Mouse (Mus musculus) skeletal muscle tissue, adult 2 months (tissue): ENCODE measurements at regions not wholly inside any gene's neighbourhood (a gene's known extent, or its start where the extent isn't known, plus 50 kb on each side); places are given as distances from the start of the nearest gene placed in this dataset.

ENCODE experiments used
- DNase-seq: peaks from one replicate; pipeline ENCODE4 v3.0.0-alpha.2; 2012; ENCODE audit warnings: low read depth, low spot score

DNA sequence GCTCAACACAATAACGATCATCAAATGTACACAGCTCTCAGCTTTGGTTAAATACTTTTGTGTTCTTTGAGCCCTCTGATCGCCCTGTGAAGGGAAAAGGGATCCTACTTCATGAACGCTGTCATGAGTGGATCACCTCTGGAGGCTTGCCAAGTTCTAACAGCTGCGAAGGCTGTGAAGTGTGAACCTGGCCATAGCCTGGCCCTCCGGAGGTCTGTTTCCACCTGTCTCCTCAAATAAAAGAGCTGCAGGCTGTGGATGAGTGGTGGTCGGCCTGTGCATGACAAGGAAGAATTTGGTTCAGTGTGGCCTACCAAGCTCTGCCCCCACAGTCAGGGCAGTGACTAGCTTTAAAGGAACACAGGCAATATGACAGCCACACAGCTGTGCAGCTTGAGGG is 122.0 kb downstream of the Gm12728 start:
- DNase-seq, result no peak

DNA sequence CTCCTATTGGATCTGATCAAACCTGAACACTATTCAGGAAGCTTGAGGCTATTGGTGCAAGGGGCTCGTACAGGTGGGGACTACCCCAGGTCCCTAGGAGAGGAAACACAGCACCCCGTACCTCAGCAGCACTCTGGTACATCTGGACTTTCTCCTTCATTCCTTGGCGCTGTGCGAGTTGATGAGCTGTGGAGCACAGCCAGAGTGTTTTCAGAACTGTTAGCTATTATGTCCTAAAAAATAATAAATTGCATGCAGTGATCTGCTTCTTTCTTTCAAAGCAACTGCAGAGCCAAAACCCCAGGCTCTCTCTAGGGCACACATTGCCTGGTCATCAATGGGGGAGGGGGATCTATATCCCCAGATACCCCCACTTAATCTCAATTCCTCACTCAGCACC is 122.6 kb downstream of the Gm12728 start:
- no peak for DNase-seq

DNA sequence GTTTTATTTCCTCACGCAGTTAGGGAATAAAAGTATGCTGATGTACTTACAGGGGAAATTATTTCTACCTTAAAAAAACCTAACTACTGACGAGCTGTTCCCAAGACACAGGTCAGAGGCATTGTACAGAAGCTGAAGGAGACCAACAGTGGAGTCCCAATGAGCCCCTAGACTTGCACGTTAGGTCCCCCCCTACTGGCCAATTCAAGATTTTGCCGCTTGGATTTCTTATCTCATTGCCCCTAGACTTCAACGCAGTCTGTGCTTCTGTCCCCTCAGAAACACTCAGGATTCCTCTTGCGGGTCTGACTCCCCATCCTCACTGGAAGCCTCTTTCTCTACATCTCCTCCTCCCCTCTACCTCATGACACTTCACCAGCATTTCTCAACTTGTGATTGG is 125.3 kb downstream of the Gm12728 start:
- DNase-seq, result no peak

DNA sequence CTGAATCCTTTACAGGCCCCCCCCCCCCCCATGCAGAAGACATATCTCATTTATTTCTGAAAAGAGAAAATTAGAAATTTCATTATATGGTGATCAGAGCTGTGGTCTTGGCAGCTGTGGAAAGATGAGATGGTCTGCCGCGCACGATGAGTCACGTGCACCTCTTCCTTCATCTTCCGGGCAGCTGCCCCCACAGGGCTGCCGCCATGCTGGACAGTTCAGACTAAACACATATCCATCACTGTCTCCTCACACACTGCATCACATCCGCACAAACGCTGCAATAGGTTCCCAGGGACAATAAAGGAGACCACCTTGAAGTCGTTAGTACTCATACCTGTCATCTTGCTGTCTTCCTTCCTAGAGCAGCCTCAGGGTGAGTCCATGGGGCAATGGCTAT is 126.6 kb downstream of the Gm12728 start:
- DNase-seq, result no peak

DNA sequence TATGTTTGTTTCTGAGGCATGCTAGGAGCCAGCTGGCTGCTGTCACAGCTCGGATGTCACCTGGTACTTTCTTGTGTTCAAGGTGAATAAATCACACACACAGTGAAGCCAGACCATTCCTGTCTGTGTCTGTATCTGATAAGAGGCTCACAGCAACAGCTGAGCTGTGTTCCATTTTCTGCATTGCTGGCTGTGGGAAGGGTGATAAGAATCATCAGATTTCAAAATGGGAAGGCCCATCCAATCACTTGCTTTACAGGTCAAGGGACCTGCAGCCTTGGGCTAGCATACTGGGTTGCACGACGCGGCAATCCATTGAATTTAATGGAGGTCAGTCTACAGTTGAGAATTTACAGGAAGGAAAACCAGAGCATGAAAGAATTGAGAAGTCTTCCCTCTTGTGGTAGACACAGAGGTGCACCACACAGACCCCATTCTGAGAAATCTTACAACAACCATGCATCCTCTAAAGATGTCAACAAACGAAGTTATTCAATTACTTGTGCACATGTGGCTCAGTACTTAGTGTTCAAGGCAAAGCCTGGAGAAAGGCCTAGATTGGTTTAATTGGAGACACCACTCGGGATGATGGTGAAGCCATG is 135.2 kb downstream of the Gm12728 start:
- DNase-seq, result no peak

DNA sequence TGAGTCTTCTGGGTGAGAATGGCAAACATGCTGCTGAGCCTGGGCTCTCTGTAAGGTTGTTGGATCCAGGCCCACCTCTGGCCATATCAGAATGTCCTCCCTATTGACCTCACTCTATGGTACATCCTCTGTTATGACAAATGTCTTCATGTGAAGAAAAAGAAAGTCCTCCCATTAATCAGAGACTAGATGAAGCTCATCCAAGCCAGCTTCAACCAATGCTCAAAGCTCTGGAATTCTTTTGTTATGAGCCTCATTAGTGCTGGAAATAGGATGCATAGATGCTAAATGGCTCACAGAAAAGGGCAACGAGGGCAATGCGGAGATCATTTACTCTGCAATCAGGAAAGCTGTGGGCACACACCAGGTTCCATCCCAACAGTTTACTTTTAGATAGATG is 135.8 kb downstream of the Gm12728 start:
- no peak for DNase-seq

DNA sequence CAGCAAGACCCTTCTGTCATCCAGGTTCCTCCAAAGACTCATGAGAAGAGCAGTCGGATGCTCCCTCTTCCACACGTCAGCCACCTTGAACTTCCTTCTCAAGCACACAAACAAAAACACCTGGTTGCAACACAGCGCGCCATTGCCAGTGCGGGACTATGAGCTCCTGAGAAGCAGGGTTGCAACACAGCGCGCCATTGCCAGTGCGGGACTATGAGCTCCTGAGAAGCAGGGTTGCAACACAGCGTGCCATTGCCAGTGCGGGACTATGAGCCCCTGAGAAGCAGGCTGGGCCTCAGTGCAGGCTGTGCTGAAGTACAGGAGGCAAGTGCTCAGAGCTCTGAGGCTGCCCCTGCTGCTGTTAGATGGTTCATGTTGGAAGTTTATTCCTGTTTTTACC is 140.0 kb downstream of the Gm12728 start:
- DNase-seq, result no peak

DNA sequence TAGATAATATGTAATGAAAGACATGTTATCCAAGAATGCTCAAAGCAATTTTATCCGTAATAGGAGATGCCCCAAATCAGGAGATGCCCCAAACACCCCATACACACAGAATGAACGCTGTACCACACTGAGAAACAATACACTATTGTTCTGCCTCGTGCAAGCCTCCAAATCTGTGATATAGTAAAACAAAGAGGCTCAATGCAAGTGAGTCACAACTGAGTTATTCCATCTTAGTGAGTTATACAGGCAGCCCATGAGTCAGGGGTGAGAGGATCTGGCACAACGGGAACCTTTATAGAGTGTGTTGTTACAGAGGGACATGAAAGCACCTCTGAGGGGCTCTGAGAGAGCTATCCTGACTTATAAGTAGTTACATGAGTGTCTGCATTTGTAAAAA is 145.3 kb downstream of the Gm12728 start:
- DNase-seq, result no peak

DNA sequence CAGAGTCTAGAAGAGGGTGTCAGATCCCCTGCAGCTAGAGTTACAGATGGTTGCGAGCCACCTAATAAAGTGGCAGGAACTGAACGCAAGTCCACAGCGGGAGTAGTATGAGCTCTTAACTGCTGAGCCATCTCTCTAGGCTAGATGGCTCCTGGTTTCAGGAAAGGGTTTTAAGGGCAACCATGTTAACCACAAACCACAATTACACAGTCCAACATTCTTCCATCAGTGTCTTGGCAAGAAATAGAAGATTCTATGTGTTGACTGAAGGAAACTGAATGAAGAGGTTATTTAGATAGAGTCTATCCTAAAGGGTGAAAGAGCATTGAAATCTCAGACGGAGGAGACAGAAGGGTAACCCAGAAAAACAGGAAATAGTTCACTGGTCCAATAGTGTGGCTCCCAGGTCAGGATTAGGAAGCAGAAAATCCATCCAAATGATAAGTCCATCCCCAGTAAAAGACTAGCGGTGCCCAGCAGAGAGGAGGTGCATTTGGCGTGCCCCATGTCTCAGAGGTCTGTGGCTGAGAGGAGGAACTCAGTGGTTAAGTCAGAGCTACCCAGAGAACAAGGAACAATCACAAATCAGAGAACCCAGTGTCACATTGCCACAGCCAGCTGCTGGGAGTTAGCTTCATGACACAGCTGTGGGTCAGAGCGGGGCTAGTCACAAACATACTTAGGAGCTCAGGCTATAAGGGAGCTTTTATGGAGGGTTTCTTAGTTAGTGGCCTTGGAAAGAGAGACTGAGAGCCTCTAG is 147.3 kb downstream of the Gm12728 start:
- no peak for DNase-seq

DNA sequence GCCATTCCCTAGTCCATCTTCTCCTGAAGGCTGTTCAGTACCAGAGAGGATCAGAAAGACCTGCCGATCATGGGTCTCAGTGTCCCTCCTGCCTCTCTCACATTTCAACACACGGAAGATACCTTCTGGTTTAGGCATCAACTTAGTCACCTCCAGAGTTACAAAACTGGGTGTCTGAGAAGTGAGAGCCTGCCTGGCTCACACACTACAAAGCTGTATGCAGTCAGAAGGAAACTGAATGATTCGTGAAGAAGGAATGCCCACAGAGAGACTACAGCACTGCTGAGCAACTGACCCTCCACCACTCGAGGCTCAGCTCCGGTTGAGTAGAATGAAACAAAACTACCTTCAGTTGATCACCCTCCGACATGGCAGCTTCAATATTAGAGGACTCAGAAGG is 147.9 kb downstream of the Gm12728 start:
- DNase-seq, result no peak

DNA sequence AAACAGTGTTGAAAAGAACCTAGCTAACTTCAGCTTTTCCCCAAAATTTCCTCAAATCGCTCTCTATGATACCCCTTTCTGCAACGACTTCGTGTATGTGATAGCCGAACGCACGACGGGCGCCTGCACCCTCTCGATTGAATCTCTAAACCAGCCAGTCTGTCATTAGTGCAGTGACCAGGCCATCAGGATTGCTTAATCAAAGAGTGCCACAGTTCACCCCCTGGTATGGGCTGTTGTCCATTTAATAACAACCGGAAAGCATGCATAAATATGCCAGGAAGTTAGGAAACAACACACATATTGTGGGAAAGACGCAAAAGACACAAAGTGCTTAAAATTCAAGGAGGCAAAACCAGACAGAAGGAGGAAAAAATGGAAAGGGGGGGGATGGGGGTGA is 149.2 kb downstream of the Gm12728 start:
- no peak for DNase-seq

DNA sequence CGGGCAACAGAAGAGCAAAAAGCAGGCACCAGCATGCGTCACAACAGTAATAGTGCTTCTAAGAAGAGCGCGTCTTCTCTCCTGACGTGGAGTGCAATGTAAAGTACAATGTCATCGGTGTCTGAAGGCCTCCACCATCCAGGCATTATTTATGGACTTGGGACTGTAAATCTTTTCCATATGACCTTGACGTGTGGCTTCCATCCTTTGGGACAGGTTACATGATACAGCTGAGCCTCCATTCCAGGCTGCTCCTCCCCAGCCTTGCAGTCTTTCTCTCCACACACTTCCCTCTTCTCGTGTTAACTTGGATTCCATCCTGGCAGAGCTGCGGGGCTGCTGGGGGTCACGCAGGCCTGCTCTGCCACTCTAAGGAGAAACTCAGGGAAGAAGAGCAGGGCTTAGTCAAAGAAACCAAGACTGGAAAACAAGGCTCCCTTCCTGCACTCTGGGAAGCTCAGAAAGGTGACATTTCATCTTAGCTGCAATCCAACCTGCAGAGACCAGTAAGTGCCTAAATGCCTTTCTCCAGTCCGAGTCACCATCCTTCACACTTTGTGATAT is 150.0 kb downstream of the Gm12728 start:
- no peak for DNase-seq

DNA sequence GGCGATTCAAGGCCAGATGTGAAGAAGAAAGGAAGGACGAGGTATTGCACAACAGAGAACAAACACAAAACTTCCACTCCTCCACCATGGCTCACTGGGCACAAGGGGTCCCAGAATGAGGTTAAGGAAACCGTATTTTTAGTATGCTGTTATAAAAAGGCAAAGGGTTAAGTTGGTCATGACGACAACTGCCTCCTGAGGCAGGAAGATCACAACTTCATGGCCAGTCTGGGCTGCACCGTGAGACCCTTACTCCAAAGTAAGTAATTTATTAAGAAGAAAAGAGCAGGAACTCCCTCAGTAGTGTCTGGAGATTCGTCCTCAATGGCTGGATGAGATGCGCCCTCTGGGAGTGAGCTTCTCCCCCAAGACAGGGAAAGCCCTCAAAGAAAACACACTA is 151.2 kb downstream of the Gm12728 start:
- DNase-seq, result no peak

DNA sequence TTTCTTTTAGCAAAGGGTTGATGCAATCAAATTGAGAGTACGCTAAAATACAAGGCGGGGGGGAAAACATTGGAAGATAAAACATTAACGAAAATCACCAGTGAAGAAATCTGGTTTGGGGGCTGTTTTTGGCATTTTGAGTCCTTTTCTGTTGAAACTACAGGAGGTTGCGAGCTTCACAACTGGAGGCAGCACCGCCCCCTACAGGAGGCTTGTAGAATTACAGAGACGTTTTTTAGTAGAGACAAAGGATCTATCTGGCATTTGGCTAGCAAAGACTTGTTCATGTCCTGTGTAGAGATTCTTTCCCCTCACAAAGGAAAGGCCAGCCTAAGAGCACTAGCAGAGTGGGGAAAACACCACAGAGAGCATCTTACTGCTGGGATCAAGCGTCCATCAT is 152.1 kb downstream of the Gm12728 start:
- DNase-seq, result peak; percentile 54

DNA sequence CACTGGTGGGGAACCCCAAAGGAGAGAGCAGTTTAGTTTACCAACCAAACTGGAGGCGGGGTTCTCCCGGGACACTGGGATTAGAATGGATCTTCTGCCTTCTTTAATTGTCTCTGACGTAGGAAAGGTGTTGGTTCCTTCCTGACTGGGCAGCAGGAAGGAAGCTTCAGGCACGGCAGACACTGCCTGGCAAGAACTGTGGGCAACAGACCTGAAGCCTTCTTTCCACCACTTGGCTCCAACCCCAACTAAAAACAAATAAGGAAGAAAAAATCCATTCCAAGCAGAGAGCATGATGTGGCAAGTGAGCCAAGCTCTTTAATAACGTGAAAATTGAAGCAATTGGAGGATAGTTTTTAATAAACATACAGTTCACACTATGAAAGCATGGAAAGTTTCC is 155.3 kb downstream of the Gm12728 start:
- no peak for DNase-seq

DNA sequence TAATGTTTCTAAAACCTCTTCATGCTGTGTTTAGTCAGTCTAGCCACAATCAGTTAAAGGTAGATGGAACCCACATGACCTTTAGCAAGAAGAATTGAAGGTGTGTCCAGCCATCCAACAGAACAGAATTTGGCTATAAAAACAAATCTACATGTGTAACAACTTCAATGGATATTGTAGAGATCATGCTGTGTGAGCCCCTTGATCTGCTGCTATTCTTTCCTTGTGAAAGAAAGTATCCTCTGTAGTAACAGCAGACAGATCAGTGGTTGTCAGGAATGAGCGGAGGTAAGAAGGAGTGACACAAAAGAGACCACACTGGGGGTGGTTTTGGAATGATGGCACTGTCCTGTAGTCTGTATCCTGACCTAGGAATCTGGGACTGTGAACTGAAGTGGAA is 156.3 kb downstream of the Gm12728 start:
- no peak for DNase-seq

DNA sequence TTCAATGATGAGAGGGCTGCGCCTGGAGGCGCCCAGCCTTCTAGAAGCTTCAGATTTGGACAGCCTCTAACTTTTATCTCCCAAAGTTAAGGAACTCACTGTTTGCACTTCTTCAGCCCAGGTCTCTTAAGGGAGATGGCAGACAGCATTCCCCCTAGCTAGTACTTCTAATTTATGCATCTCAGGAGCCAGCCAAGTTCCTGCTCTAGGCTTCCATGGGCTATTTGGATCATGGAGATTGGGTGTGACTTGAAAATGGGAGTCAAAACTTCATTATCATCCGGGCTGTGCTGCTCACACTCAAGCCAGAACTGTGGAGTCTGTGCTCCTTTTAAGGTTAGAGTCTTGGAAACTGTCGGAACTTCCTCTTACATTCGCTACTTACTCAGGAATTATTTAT is 158.7 kb downstream of the Gm12728 start:
- DNase-seq, result peak; percentile 79

DNA sequence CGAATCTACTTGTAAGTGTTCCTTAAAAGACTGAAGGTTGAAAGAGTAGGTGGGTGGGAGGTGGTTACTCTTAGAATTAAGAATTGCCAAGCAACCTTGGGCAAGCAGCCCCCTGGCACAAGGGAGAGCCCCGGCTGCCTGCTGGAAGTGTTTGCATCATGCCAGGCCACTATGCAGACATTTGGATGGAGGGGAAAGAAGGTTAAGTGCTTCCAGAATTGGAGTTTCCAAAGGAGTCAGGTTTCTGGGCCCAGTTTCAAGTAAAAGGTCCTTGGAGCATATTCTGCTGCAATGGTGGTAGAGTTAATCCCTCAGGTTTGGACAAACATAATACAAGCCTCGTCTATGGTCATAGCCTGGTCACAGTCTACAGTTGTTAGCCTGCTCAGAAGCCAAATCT is 162.7 kb downstream of the Gm12728 start:
- no peak for DNase-seq

DNA sequence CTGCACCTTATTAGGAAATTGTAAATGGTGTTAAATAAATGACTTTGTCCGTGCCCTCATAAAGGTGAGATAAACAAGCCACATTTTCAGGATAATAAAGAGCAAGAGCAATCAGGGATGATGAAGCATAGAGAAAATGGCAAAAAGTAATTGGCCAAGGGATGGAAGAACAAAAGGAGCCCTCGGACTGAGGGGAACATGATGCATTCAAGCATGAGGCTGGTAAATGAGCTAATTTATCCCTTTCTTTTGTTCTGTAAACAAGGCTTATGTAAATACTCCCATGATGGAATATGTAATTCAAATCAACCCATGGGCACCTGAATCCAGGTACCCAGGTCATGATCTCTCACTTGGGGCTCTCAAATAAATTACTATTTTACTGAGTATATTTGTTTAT is 166.8 kb downstream of the Gm12728 start:
- DNase-seq, result no peak

DNA sequence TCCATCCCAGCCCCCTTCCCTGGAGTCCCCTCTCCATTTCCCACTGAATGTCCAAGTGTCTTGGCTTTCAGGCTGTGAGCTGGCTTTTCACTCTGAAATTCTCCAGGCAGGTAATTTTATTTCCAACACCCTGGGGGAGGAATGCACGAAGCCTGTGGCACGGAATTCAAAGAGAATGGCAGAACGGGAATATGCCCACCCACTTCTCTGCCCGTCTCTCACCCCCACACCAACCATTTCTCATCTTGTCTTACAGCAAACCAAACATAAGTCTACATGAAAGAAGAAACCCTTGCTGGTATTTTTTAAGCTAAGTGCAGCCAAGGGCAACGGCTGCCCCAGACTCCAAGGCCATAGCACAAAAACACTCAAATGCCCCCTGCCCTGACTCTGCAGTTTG is 168.7 kb downstream of the Gm12728 start:
- no peak for DNase-seq

DNA sequence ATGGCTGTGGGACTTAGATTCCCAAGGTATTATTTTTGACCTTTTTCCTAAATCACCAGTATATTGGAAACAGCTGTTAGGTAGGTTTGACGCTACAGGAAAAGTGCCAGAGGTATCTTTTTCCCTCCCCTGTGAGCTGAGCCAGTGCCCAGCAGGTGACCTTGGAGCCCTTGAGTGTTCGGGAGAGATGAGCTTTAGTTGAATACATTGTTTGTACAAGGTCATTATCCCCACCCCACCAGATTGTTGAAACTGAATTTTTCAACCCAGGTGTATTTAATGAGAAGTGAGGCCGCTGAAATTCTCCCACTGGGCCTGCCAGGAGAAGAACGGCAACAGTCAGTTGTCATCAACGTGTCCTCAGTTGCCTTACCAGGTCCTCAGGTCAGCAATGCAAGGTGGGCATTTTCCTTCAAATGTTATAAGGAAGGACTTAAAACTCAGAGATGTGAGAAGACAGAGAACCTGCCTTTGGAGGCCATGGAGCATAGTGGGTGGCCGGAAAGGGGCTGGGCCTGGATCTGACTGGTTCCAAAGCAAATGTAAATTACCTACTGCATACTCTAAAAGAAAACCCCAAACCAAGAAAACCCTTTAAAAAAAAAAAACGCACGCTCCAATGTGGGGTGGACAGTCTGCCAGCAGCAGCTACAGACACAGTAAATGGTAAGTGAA is 172.2 kb downstream of the Gm12728 start:
- DNase-seq, result no peak

DNA sequence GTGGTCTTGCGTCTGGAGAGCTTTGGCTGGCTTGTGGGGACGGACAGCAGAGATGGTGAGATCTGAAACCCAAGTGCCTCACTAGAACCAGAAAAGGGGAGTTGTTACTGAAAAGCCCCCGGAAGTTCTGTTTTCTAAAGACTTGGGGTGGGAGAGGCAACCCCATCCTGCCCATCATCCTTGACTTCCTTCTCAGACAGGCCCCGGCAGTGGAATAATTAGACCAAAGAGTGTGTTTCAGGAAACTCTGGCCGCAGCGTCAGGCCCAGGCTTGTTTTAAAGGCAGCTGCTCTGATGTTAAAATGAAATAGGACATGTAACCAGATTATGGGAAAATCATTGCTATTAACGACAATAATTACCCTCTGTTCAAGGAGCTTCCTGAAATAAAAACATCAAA is 172.9 kb downstream of the Gm12728 start:
- no peak for DNase-seq

DNA sequence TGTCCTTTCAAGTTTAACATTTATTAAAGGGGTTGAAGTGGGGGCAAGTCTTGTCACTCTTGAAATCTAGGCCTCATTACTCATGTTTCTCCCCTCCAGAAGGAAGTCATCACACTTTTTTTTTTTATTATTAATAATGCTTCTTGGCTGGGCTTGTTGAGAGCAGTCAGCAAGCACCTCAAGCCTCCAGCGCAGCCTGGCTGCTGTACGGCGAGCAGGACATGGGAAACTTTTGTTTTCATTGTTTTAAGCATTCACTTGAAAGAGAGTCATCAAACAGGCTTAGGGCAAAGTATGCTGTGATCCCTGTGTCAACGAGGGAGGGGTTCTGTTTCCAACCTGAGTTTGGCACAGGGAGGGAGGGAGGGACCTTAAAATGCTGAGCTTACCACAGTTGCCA is 178.7 kb downstream of the Gm12728 start:
- DNase-seq, result no peak
